Mouse (Mus musculus) kidney, adult 2 months (tissue): ENCODE measurements at regions not wholly inside any gene's neighbourhood (a gene's known extent, or its start where the extent isn't known, plus 50 kb on each side); places are given as distances from the start of the nearest gene placed in this dataset.

Source experiments
- CTCF ChIP-seq: fragments of 200-500 bp; conservative IDR thresholded peaks from 2 replicates; pipeline ENCODE4 v1.5.1; 2011; ENCODE audit warnings: low read depth, mild to moderate bottlenecking, control low read depth, low read length, moderate library complexity, mixed read lengths; ENCODE audit not compliant: insufficient read depth, insufficient read length
- POLR2A ChIP-seq: fragments of 200-500 bp; IDR thresholded peaks from one replicate; pipeline ENCODE4 v1.6.1; 2011; ENCODE audit warnings: low read depth, low read length, control low read depth

GRCm38 (mm10) chr10:15540780-15541426, 822.9 kb upstream of the Gje1 start:
- no peak for TF ChIP-seq CTCF
- TF ChIP-seq POLR2A = no peak
